In the genomic region with DNA sequence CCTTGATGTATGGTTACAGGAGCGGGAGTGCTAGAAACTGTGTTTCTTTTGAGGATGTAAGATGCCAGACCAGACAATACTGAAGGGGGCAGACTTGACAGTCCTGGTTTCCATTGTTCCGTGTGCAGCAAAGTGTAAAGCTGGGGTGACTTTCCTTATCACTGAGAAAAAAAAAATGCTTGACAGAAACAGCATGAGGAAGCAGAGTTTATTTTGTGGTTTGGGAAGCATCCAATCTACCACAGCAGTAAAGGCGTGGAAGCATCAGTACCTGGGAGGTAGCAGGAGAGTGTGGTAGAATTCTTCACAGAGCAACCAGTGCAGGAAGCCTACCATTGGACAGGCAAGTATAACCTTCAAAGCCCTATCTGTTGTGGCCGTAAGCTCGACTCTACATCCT, we compare ENCODE assay signal across 25 mouse cellular contexts.
DNase-seq lines count a peak whose midpoint lies in the region; ATAC-seq and TF ChIP-seq lines count a peak whose summit lies in the region.
"Had no signal": no experiment of that assay in that cellular context is flagged by ENCODE, and none has a peak within 500 bp of the region (broad histone marks: within the 10 kb centered on the region; RNA-seq: fewer than 3 reads in every experiment).

No protein-coding gene starts in this region.

- no peak for TF ChIP-seq POLR2A in MEL (IDR thresholded peaks at IDR 0.05; ENCODE audit: control insufficient read depth in 1 of 2, insufficient read depth in 1 of 2, low read depth in 1 of 2, low read length in 2 of 2, poor library complexity in 1 of 2)

- no peaks in the 10 kb centered on the region for H3K79me2 ChIP-seq in MEL (ENCODE audit: control insufficient read depth, insufficient read depth, low read length, poor library complexity)

- TF ChIP-seq RAD21 in MEL (IDR thresholded peaks at IDR 0.05; ENCODE audit: low read depth, low read length): no peak; the same call in 1 of the 2 replicates

- TF ChIP-seq CTCF in MEL (IDR thresholded peaks at IDR 0.05 in 2 of 3, conservative IDR thresholded peaks at IDR 0.05 in 1 of 3; ENCODE audit: control insufficient read depth in 1 of 3, insufficient read depth in 1 of 3, low read depth in 2 of 3, low read length in 3 of 3, poor library complexity in 1 of 3, severe bottlenecking in 1 of 3): no peak; a peak in 1 of 6 replicates

- TF ChIP-seq EP300 in MEL (IDR thresholded peaks at IDR 0.05; ENCODE audit: low read depth in 1 of 2, low read length in 2 of 2): peak; percentile 44 to 57

- no peak overlapping the region for H3K4me2 ChIP-seq in kidney, embryonic 14.5 days (replicated peaks; ENCODE audit: low read depth, low read length)
- H3K4me2 ChIP-seq in kidney, embryonic 15.5 days: no peak overlapping the region
- H3K4me2 ChIP-seq: forebrain, embryonic 12.5 days; hindbrain, embryonic 13.5 days; liver, embryonic 12.5 days; midbrain, embryonic 11.5 days had no signal

- ATAC-seq in kidney, embryonic 14.5 days (ENCODE audit: low FRiP score, low TSS enrichment): 0 out of 2 replicates have a peak, but pooled peaks have one; percentile 29
- no peak for ATAC-seq in kidney, embryonic 15.5 days (replicated peaks; ENCODE audit: low FRiP score)
- peak; percentile 46 for ATAC-seq in megakaryocyte progenitor cell, adult 5-6 weeks (replicated peaks; ENCODE audit: poor library complexity)
- ATAC-seq: intestine, postnatal 0 days; liver, embryonic 12.5 days; liver, postnatal 0 days; lung, postnatal 0 days had no signal

- H3K9ac ChIP-seq in kidney, embryonic 14.5 days (ENCODE audit: low read depth, low read length): no peak overlapping the region
- H3K9ac ChIP-seq in kidney, embryonic 15.5 days: no peak overlapping the region
- no peak overlapping the region for H3K9ac ChIP-seq in MEL (ENCODE audit: control insufficient read depth, low read depth, low read length, poor library complexity, severe bottlenecking)
- H3K9ac ChIP-seq: forebrain, embryonic 12.5 days; hindbrain, embryonic 13.5 days; liver, embryonic 12.5 days; liver, postnatal 0 days had no signal

- 63% methylated on average over 5 of the region's 5 CpGs for WGBS in kidney, embryonic 14.5 days
- WGBS in kidney, embryonic 15.5 days: 66% methylated on average over 5 of the region's 5 CpGs

- peak; percentile 52 for DNase-seq in MEL (ENCODE audit: low read depth, low spot score)
- peak; percentile 51 for DNase-seq in MEL-GATA-1-ER (ENCODE audit: extremely low read depth, low read depth)
- no peak for DNase-seq in thymus, postnatal 4 days
- DNase-seq: adrenal gland, postnatal 14 days; B cell, adult 2 months; cerebellum, adult 11 months; cerebellum, adult 9-11 months; gastrocnemius, postnatal 14 days; heart, adult 18-20 months; heart, postnatal 14 days; kidney, postnatal 4 days; liver, postnatal 0 days; thymus, adult 2 months; thymus, postnatal 36 days had no signal

- H3K27ac ChIP-seq in kidney, embryonic 14.5 days (ENCODE audit: low read depth, low read length): no peak overlapping the region
- no peak overlapping the region for H3K27ac ChIP-seq in kidney, embryonic 15.5 days
- no peak overlapping the region for H3K27ac ChIP-seq in MEL (ENCODE audit: control insufficient read depth, low read depth, low read length)
- H3K27ac ChIP-seq: forebrain, embryonic 12.5 days; hindbrain, embryonic 13.5 days; liver, embryonic 12.5 days; macrophage had no signal

- H3K4me3 ChIP-seq in kidney, embryonic 14.5 days (ENCODE audit: low read length): no peak overlapping the region
- no peak overlapping the region for H3K4me3 ChIP-seq in kidney, embryonic 15.5 days (replicated peaks)
- no peak overlapping the region for H3K4me3 ChIP-seq in MEL (ENCODE audit: control insufficient read depth in 1 of 2, insufficient read depth in 1 of 2, low read depth in 2 of 2, low read length in 2 of 2)
- H3K4me3 ChIP-seq: erythroblast, embryonic 14.5 days; forebrain, embryonic 12.5 days; hindbrain, embryonic 13.5 days; liver, embryonic 12.5 days had no signal

- H3K36me3 ChIP-seq in kidney, embryonic 14.5 days (ENCODE audit: control insufficient read depth, insufficient read depth, low read length): no peaks in the 10 kb centered on the region
- H3K36me3 ChIP-seq in kidney, embryonic 15.5 days: no peaks in the 10 kb centered on the region
- peaks cover 0 to 5% of the 10 kb centered on the region in 2 experiments; a peak in 2 of 4 replicates for H3K36me3 ChIP-seq in MEL (ENCODE audit: control insufficient read depth in 1 of 2, insufficient read depth in 2 of 2, low read length in 2 of 2)
- H3K36me3 ChIP-seq: forebrain, embryonic 12.5 days; hindbrain, embryonic 13.5 days; liver, embryonic 12.5 days had no signal

- no peaks in the 10 kb centered on the region; the same call in 1 of the 2 replicates for H3K4me1 ChIP-seq in kidney, embryonic 14.5 days (ENCODE audit: control insufficient read depth, insufficient read depth, low read length)
- peaks cover 4% of the 10 kb centered on the region; the same call in 1 of the 2 replicates for H3K4me1 ChIP-seq in kidney, embryonic 15.5 days
- peaks cover 0 to 7% of the 10 kb centered on the region in 2 experiments; a peak in 2 of 4 replicates for H3K4me1 ChIP-seq in MEL (ENCODE audit: control insufficient read depth in 1 of 2, insufficient read depth in 2 of 2, low read length in 2 of 2)

- H3K9me3 ChIP-seq in kidney, embryonic 14.5 days (ENCODE audit: control insufficient read depth, low read length): no peaks in the 10 kb centered on the region
- no peaks in the 10 kb centered on the region for H3K9me3 ChIP-seq in kidney, embryonic 15.5 days (replicated peaks)
- H3K9me3 ChIP-seq in MEL (replicated peaks; ENCODE audit: insufficient read depth, low read length): no peaks in the 10 kb centered on the region
- H3K9me3 ChIP-seq: forebrain, embryonic 12.5 days; hindbrain, embryonic 13.5 days; liver, embryonic 12.5 days had no signal

- H3K27me3 ChIP-seq in kidney, embryonic 14.5 days (ENCODE audit: control insufficient read depth, insufficient read depth, low read length): no peaks in the 10 kb centered on the region
- H3K27me3 ChIP-seq in kidney, embryonic 15.5 days: no peaks in the 10 kb centered on the region
- peaks cover 0 to 2% of the 10 kb centered on the region in 2 experiments; a peak in 2 of 4 replicates for H3K27me3 ChIP-seq in MEL (ENCODE audit: control insufficient read depth in 1 of 2, insufficient read depth in 2 of 2, low read length in 2 of 2)
- H3K27me3 ChIP-seq: liver, embryonic 12.5 days had no signal

TF ChIP-seq in MEL, 35 proteins besides CTCF, POLR2A, EP300 and RAD21:
- TF ChIP-seq TAL1 (IDR thresholded peaks at IDR 0.05; ENCODE audit: low read length) (no peak), GATA1 (IDR thresholded peaks at IDR 0.05; ENCODE audit: low read depth, low read length) (peak; percentile 42; the same call in 1 of the 2 replicates), NRF1 (IDR thresholded peaks at IDR 0.05; ENCODE audit: insufficient read depth, low read depth, low read length, poor library complexity, severe bottlenecking) (no peak), MAX (IDR thresholded peaks at IDR 0.05; ENCODE audit: low read length) (no peak), SMC3 (IDR thresholded peaks at IDR 0.05; ENCODE audit: low read depth, low read length) (0 out of 2 replicates have a peak, but pooled peaks have one; percentile 10), MEF2A (IDR thresholded peaks at IDR 0.05; ENCODE audit: extremely low read depth, insufficient replicate concordance, low read depth, low read length, poor library complexity, severe bottlenecking) (no peak), ZKSCAN1 (IDR thresholded peaks at IDR 0.05; ENCODE audit: low read depth, low read length) (no peak), USF2 (IDR thresholded peaks at IDR 0.05; ENCODE audit: borderline replicate concordance in 1 of 2, insufficient read depth in 1 of 2, low read depth in 1 of 2, low read length in 2 of 2) (no peak), MAZ (IDR thresholded peaks at IDR 0.05; ENCODE audit: low read depth, low read length) (no peak), ZNF384 (IDR thresholded peaks at IDR 0.05; ENCODE audit: low read depth, low read length) (peak; percentile 85), TBP (IDR thresholded peaks at IDR 0.05; ENCODE audit: low read depth, low read length) (no peak), CHD1 (IDR thresholded peaks at IDR 0.05; ENCODE audit: low read depth, low read length) (no peak), NELFE (IDR thresholded peaks at IDR 0.05; ENCODE audit: low read depth, low read length) (no peak), E2F4 (IDR thresholded peaks at IDR 0.05; ENCODE audit: borderline replicate concordance, low read depth, low read length) (no peak), UBTF (IDR thresholded peaks at IDR 0.05; ENCODE audit: borderline replicate concordance, insufficient read depth, low read depth, low read length) (no peak), MYB (IDR thresholded peaks at IDR 0.05; ENCODE audit: low read depth, low read length) (no peak)
